Mouse (Mus musculus) frontal cortex, adult 2 months (tissue): Measurements from ENCODE around the gene Tnip1. TPM values are rescaled to one million over a fixed set of nuclear protein-coding genes. Genes with fewer than 3 reads are reported as not detected.

Source experiments
- DNase-seq, 2 experiments: peaks; one replicate each; pipeline ENCODE4 v3.0.0; 2022; ENCODE audit warnings: low spot score in 1 of 2; ENCODE audit errors: extremely low spot score in 1 of 2
- polyA plus RNA-seq: library from polyadenylated mRNA; depleted of rRNA; stranded (reverse); fragments of >200 nt; gene quantifications from 2 replicates; pipeline ENCODE4 v1.2.3, GENCODE M21; 2012

The Tnip1 gene
- polyA plus RNA-seq, 1 experiment, result 21.9 TPM

GRCm38 (mm10) chr11:54936035-54936770, 26.5 kb downstream of the Tnip1 start:
- DNase-seq, result no peak

GRCm38 (mm10) chr11:54934198-54934597, 28.5 kb downstream of the Tnip1 start:
- DNase-seq, result no peak

GRCm38 (mm10) chr11:54932540-54932939, 30.2 kb downstream of the Tnip1 start:
- DNase-seq, result no peak

GRCm38 (mm10) chr11:54931405-54932093, 31.2 kb downstream of the Tnip1 start:
- peak in 1 of 2 experiments; percentile 67 for DNase-seq

- DNase-seq, result peak in 1 of 2 experiments; percentile 77
These were observed 32.3 kb downstream of the Tnip1 start for GRCm38 (mm10) chr11:54930318-54930979.

- no peak for DNase-seq
These were observed 33.0 kb downstream of the Tnip1 start for GRCm38 (mm10) chr11:54929744-54930143.

- DNase-seq, result no peak
These were observed 33.4 kb downstream of the Tnip1 start for GRCm38 (mm10) chr11:54929290-54929689.

- no peak for DNase-seq
These were observed 33.8 kb downstream of the Tnip1 start for GRCm38 (mm10) chr11:54928886-54929285.

GRCm38 (mm10) chr11:54928219-54928618, 34.5 kb downstream of the Tnip1 start:
- no peak for DNase-seq

- DNase-seq, result peak in 1 of 2 experiments; percentile 79
These were observed 35.2 kb downstream of the Tnip1 start for GRCm38 (mm10) chr11:54927346-54928140.

GRCm38 (mm10) chr11:54924145-54924544, 38.6 kb downstream of the Tnip1 start:
- no peak for DNase-seq

- DNase-seq, result no peak
These were observed 40.2 kb downstream of the Tnip1 start for GRCm38 (mm10) chr11:54922488-54922887.

- no peak for DNase-seq
These were observed 40.9 kb downstream of the Tnip1 start for GRCm38 (mm10) chr11:54921798-54922197.

- DNase-seq, result no peak
These were observed 41.6 kb downstream of the Tnip1 start for GRCm38 (mm10) chr11:54920973-54921580.

- no peak for DNase-seq
These were observed 42.4 kb downstream of the Tnip1 start for GRCm38 (mm10) chr11:54920127-54920972.

- no peak for DNase-seq
These were observed 44.4 kb downstream of the Tnip1 start for GRCm38 (mm10) chr11:54918273-54918672.

- no peak for DNase-seq
These were observed 45.3 kb downstream of the Tnip1 start for GRCm38 (mm10) chr11:54917461-54917860.

GRCm38 (mm10) chr11:54913841-54914240, 48.9 kb downstream of the Tnip1 start:
- DNase-seq, result no peak
